Mouse (Mus musculus): ENCODE results near the gene Ttc25. TPM values are rescaled to one million over a fixed set of nuclear protein-coding genes. Genes with fewer than 3 reads are reported as not detected.
A peak's percentile ranks its signal among the peaks of the same experiment; 100 is the strongest.

Ttc25 gene
- polyA plus RNA-seq, 2 experiments = 0.03 to 0.13 TPM

GRCm38 (mm10) chr11:100515061-100515460 lies 30.3 kb upstream of the Ttc25 start:
- Histone ChIP-seq H3K27ac (no peak overlapping the region), H3K9me3 (ENCODE audit: control insufficient read depth, low read length) (no peaks in the 10 kb centered on the region), H3K4me3 (ENCODE audit: insufficient read depth in 1 of 2, low read depth in 2 of 2, low read length in 2 of 2) (no peak overlapping the region), H3K4me2 (ENCODE audit: low read depth) (no peak overlapping the region), H3K9ac (replicated peaks) (no peak overlapping the region), H3K27me3 (ENCODE audit: control insufficient read depth, insufficient read depth, low read length) (no peaks in the 10 kb centered on the region), H3K36me3 (replicated peaks; ENCODE audit: control insufficient read depth, insufficient read depth, low read depth) (peaks cover 36% of the 10 kb centered on the region), H3K4me1 (replicated peaks; ENCODE audit: control insufficient read depth in 2 of 2, insufficient read depth in 2 of 2, low read length in 1 of 2) (no peaks in the 10 kb centered on the region; a peak in 1 of 4 replicates)
- no peak for ATAC-seq (ENCODE audit: insufficient read depth)
- DNase-seq (ENCODE audit: low read depth in 3 of 3, low spot score in 3 of 3) = no peak
- WGBS (ENCODE audit: insufficient replicate concordance) = 80% methylated on average over 9 of the region's 9 CpGs
- TF ChIP-seq EP300 (IDR thresholded peaks at IDR 0.05; ENCODE audit: low read depth) (no peak), CTCF (IDR thresholded peaks at IDR 0.05; ENCODE audit: low read depth) (no peak)

GRCm38 (mm10) chr11:100515789-100516188 lies 29.6 kb upstream of the Ttc25 start:
- peaks cover 38% of the 10 kb centered on the region for H3K36me3 ChIP-seq (replicated peaks; ENCODE audit: control insufficient read depth, insufficient read depth, low read depth)
- ATAC-seq (ENCODE audit: insufficient read depth) (no peak), DNase-seq (ENCODE audit: low read depth in 3 of 3, low spot score in 3 of 3) (no peak)
- no peak overlapping the region for H3K4me3 ChIP-seq (ENCODE audit: insufficient read depth in 1 of 2, low read depth in 2 of 2, low read length in 2 of 2)
- H3K4me1 ChIP-seq (replicated peaks; ENCODE audit: control insufficient read depth in 2 of 2, insufficient read depth in 2 of 2, low read length in 1 of 2) = no peaks in the 10 kb centered on the region; a peak in 1 of 4 replicates
- no peaks in the 10 kb centered on the region for H3K27me3 ChIP-seq (ENCODE audit: control insufficient read depth, insufficient read depth, low read length)
- WGBS (ENCODE audit: insufficient replicate concordance) = 75% methylated on average over 9 of the region's 9 CpGs
- no peak for TF ChIP-seq EP300 (IDR thresholded peaks at IDR 0.05; ENCODE audit: low read depth)
- TF ChIP-seq CTCF (IDR thresholded peaks at IDR 0.05; ENCODE audit: low read depth) = no peak
- H3K27ac ChIP-seq = no peak overlapping the region
- no peaks in the 10 kb centered on the region for H3K9me3 ChIP-seq (ENCODE audit: control insufficient read depth, low read length)
- no peak overlapping the region for H3K4me2 ChIP-seq (ENCODE audit: low read depth)
- H3K9ac ChIP-seq (replicated peaks) = no peak overlapping the region

- Histone ChIP-seq H3K27ac (no peak overlapping the region), H3K9ac (replicated peaks) (no peak overlapping the region), H3K4me1 (replicated peaks; ENCODE audit: control insufficient read depth in 2 of 2, insufficient read depth in 2 of 2, low read length in 1 of 2) (no peaks in the 10 kb centered on the region; a peak in 1 of 4 replicates), H3K36me3 (replicated peaks; ENCODE audit: control insufficient read depth, insufficient read depth, low read depth) (peaks cover 38% of the 10 kb centered on the region), H3K4me2 (ENCODE audit: low read depth) (no peak overlapping the region), H3K4me3 (ENCODE audit: insufficient read depth in 1 of 2, low read depth in 2 of 2, low read length in 2 of 2) (no peak overlapping the region), H3K9me3 (ENCODE audit: control insufficient read depth, low read length) (no peaks in the 10 kb centered on the region), H3K27me3 (ENCODE audit: control insufficient read depth, insufficient read depth, low read length) (no peaks in the 10 kb centered on the region)
- TF ChIP-seq CTCF (IDR thresholded peaks at IDR 0.05; ENCODE audit: low read depth) (no peak), EP300 (IDR thresholded peaks at IDR 0.05; ENCODE audit: low read depth) (no peak)
- DNase-seq (ENCODE audit: low read depth in 3 of 3, low spot score in 3 of 3) (no peak), ATAC-seq (ENCODE audit: insufficient read depth) (no peak)
- 76% methylated on average over 9 of the region's 9 CpGs for WGBS (ENCODE audit: insufficient replicate concordance)
These were observed 29.1 kb upstream of the Ttc25 start for GRCm38 (mm10) chr11:100516291-100516690.

GRCm38 (mm10) chr11:100518188-100518591 lies 27.2 kb upstream of the Ttc25 start:
- WGBS (ENCODE audit: insufficient replicate concordance) = 79% methylated on average over 5 of the region's 5 CpGs
- Histone ChIP-seq H3K4me2 (ENCODE audit: low read depth) (no peak overlapping the region), H3K27ac (no peak overlapping the region), H3K9me3 (ENCODE audit: control insufficient read depth, low read length) (no peaks in the 10 kb centered on the region), H3K4me1 (replicated peaks; ENCODE audit: control insufficient read depth in 2 of 2, insufficient read depth in 2 of 2, low read length in 1 of 2) (no peaks in the 10 kb centered on the region; a peak in 1 of 4 replicates), H3K27me3 (ENCODE audit: control insufficient read depth, insufficient read depth, low read length) (no peaks in the 10 kb centered on the region), H3K9ac (replicated peaks) (no peak overlapping the region), H3K36me3 (replicated peaks; ENCODE audit: control insufficient read depth, insufficient read depth, low read depth) (peaks cover 51% of the 10 kb centered on the region), H3K4me3 (ENCODE audit: insufficient read depth in 1 of 2, low read depth in 2 of 2, low read length in 2 of 2) (no peak overlapping the region)
- ATAC-seq (ENCODE audit: insufficient read depth) (peak; percentile 60), DNase-seq (ENCODE audit: low read depth in 3 of 3, low spot score in 3 of 3) (no peak)
- no peak for TF ChIP-seq EP300 (IDR thresholded peaks at IDR 0.05; ENCODE audit: low read depth)

- TF ChIP-seq EP300 (IDR thresholded peaks at IDR 0.05; ENCODE audit: low read depth) = no peak
- no peak for TF ChIP-seq CTCF (IDR thresholded peaks at IDR 0.05; ENCODE audit: low read depth)
- DNase-seq (ENCODE audit: low read depth in 3 of 3, low spot score in 3 of 3) (no peak), ATAC-seq (ENCODE audit: insufficient read depth) (peak; percentile 17; the same call in 1 of the 2 replicates)
- Histone ChIP-seq H3K4me1 (replicated peaks; ENCODE audit: control insufficient read depth in 2 of 2, insufficient read depth in 2 of 2, low read length in 1 of 2) (no peaks in the 10 kb centered on the region; a peak in 1 of 4 replicates), H3K27me3 (ENCODE audit: control insufficient read depth, insufficient read depth, low read length) (no peaks in the 10 kb centered on the region), H3K9me3 (ENCODE audit: control insufficient read depth, low read length) (no peaks in the 10 kb centered on the region), H3K4me3 (ENCODE audit: insufficient read depth in 1 of 2, low read depth in 2 of 2, low read length in 2 of 2) (no peak overlapping the region), H3K9ac (replicated peaks) (no peak overlapping the region), H3K27ac (no peak overlapping the region), H3K36me3 (replicated peaks; ENCODE audit: control insufficient read depth, insufficient read depth, low read depth) (peaks cover 49% of the 10 kb centered on the region), H3K4me2 (ENCODE audit: low read depth) (no peak overlapping the region)
- WGBS (ENCODE audit: insufficient replicate concordance) = 74% methylated on average over 7 of the region's 7 CpGs
These were observed 26.2 kb upstream of the Ttc25 start for GRCm38 (mm10) chr11:100519188-100519587.

All from liver, embryonic 14.5 days (tissue).